9 mouse cellular contexts compared by ENCODE assay signal in genomic region chr1:181284301-181285197, GRCm38 (mm10).
DNase-seq lines count a peak whose midpoint lies in the region; ATAC-seq and TF ChIP-seq lines count a peak whose summit lies in the region.
"Had no signal": no experiment of that assay in that cellular context is flagged by ENCODE, and none has a peak within 500 bp of the region (broad histone marks: within the 10 kb centered on the region; RNA-seq: fewer than 3 reads in every experiment).

No protein-coding gene starts in this region.

- peak; percentile 82 for DNase-seq in heart, adult 11 months
- DNase-seq in midbrain, postnatal 0 days (ENCODE audit: low spot score) = no peak
- DNase-seq in thymus, postnatal 4 days = peak; percentile 36
- DNase-seq in right cerebral cortex, adult 18-20 months = no peak
- DNase-seq: gastrocnemius, postnatal 25 days had no signal

- no peaks in the 10 kb centered on the region for H3K36me3 ChIP-seq in heart, embryonic 12.5 days
- H3K36me3 ChIP-seq in midbrain, postnatal 0 days (ENCODE audit: insufficient read depth, low read length) = no peaks in the 10 kb centered on the region
- H3K36me3 ChIP-seq in midbrain, embryonic 16.5 days (ENCODE audit: control insufficient read depth, insufficient read depth, low read length) = no peaks in the 10 kb centered on the region
- no peaks in the 10 kb centered on the region for H3K36me3 ChIP-seq in intestine, embryonic 16.5 days (ENCODE audit: control insufficient read depth, insufficient read depth, low read length)
- no peaks in the 10 kb centered on the region for H3K36me3 ChIP-seq in forebrain, embryonic 15.5 days

- H3K9me3 ChIP-seq in heart, embryonic 12.5 days (replicated peaks) = no peaks in the 10 kb centered on the region
- H3K9me3 ChIP-seq in midbrain, postnatal 0 days (ENCODE audit: low read length) = no peaks in the 10 kb centered on the region
- no peaks in the 10 kb centered on the region for H3K9me3 ChIP-seq in midbrain, embryonic 16.5 days (replicated peaks; ENCODE audit: control insufficient read depth, low read length, poor library complexity, severe bottlenecking)
- H3K9me3 ChIP-seq in intestine, embryonic 16.5 days (ENCODE audit: control insufficient read depth, low read length) = no peaks in the 10 kb centered on the region
- H3K9me3 ChIP-seq in forebrain, embryonic 15.5 days = no peaks in the 10 kb centered on the region

- no peak overlapping the region for H3K4me3 ChIP-seq in heart, embryonic 12.5 days
- no peak overlapping the region for H3K4me3 ChIP-seq in midbrain, postnatal 0 days (ENCODE audit: low read depth, low read length)
- H3K4me3 ChIP-seq in midbrain, embryonic 16.5 days (ENCODE audit: low read depth, low read length) = no peak overlapping the region
- no peak overlapping the region for H3K4me3 ChIP-seq in intestine, embryonic 16.5 days (ENCODE audit: low read length)
- H3K4me3 ChIP-seq in forebrain, embryonic 15.5 days = no peak overlapping the region

- 65% methylated on average over 10 of the region's 10 CpGs for WGBS in heart, embryonic 12.5 days
- 73% methylated on average over 10 of the region's 10 CpGs for WGBS in midbrain, postnatal 0 days
- WGBS in midbrain, embryonic 16.5 days = 75% methylated on average over 10 of the region's 10 CpGs
- 76% methylated on average over 10 of the region's 10 CpGs for WGBS in intestine, embryonic 16.5 days
- 80% methylated on average over 10 of the region's 10 CpGs for WGBS in forebrain, embryonic 15.5 days

- H3K4me1 ChIP-seq in heart, embryonic 12.5 days (replicated peaks) = peaks cover 4% of the 10 kb centered on the region
- no peaks in the 10 kb centered on the region for H3K4me1 ChIP-seq in midbrain, postnatal 0 days (ENCODE audit: insufficient read depth, low read length)
- H3K4me1 ChIP-seq in midbrain, embryonic 16.5 days (ENCODE audit: control insufficient read depth, insufficient read depth, low read length) = no peaks in the 10 kb centered on the region
- H3K4me1 ChIP-seq in intestine, embryonic 16.5 days (ENCODE audit: control insufficient read depth, insufficient read depth, low read length) = peaks cover 11% of the 10 kb centered on the region
- H3K4me1 ChIP-seq in forebrain, embryonic 15.5 days = no peaks in the 10 kb centered on the region

- no peak overlapping the region for H3K9ac ChIP-seq in heart, embryonic 12.5 days
- H3K9ac ChIP-seq in midbrain, postnatal 0 days (replicated peaks; ENCODE audit: low read length, poor library complexity, severe bottlenecking) = no peak overlapping the region
- no peak overlapping the region for H3K9ac ChIP-seq in midbrain, embryonic 16.5 days (ENCODE audit: low read depth, low read length)
- no peak overlapping the region for H3K9ac ChIP-seq in intestine, embryonic 16.5 days (ENCODE audit: low read depth, low read length)
- H3K9ac ChIP-seq in forebrain, embryonic 15.5 days (replicated peaks) = no peak overlapping the region

- H3K27ac ChIP-seq in heart, embryonic 12.5 days (ENCODE audit: poor library complexity, severe bottlenecking) = no peak overlapping the region
- no peak overlapping the region for H3K27ac ChIP-seq in midbrain, postnatal 0 days (ENCODE audit: low read depth, low read length)
- no peak overlapping the region for H3K27ac ChIP-seq in midbrain, embryonic 16.5 days (ENCODE audit: low read length)
- peak overlapping the region; percentile 28 for H3K27ac ChIP-seq in intestine, embryonic 16.5 days (ENCODE audit: low read length)
- no peak overlapping the region for H3K27ac ChIP-seq in forebrain, embryonic 15.5 days (replicated peaks)

- TF ChIP-seq CTCF in midbrain, postnatal 0 days (IDR thresholded peaks at IDR 0.05) = peak; percentile 27; the same call in 1 of the 2 replicates

- H3K27me3 ChIP-seq in heart, embryonic 12.5 days (replicated peaks) = no peaks in the 10 kb centered on the region
- no peaks in the 10 kb centered on the region for H3K27me3 ChIP-seq in midbrain, postnatal 0 days (ENCODE audit: insufficient read depth, low read length)
- H3K27me3 ChIP-seq in midbrain, embryonic 16.5 days (ENCODE audit: control insufficient read depth, insufficient read depth, low read depth, low read length) = no peaks in the 10 kb centered on the region
- no peaks in the 10 kb centered on the region for H3K27me3 ChIP-seq in intestine, embryonic 16.5 days (replicated peaks; ENCODE audit: control insufficient read depth, insufficient read depth, low read length)
- H3K27me3 ChIP-seq in forebrain, embryonic 15.5 days = no peaks in the 10 kb centered on the region

- no peak overlapping the region for H3K4me2 ChIP-seq in heart, embryonic 12.5 days
- no peak overlapping the region for H3K4me2 ChIP-seq in midbrain, postnatal 0 days (ENCODE audit: low read depth, low read length, poor library complexity, severe bottlenecking)
- no peak overlapping the region for H3K4me2 ChIP-seq in midbrain, embryonic 16.5 days (ENCODE audit: low read length)
- H3K4me2 ChIP-seq in intestine, embryonic 16.5 days (ENCODE audit: low read depth, low read length) = no peak overlapping the region
- no peak overlapping the region for H3K4me2 ChIP-seq in forebrain, embryonic 15.5 days (replicated peaks)

- no peak for ATAC-seq in heart, embryonic 12.5 days (ENCODE audit: insufficient number of reproducible peaks, low FRiP score)
- no peak for ATAC-seq in midbrain, postnatal 0 days (ENCODE audit: low FRiP score)
- ATAC-seq in midbrain, embryonic 16.5 days = no peak
- ATAC-seq in intestine, embryonic 16.5 days = no peak
- ATAC-seq in forebrain, embryonic 15.5 days (replicated peaks) = no peak

Comparison
In these comparisons a context has a peak if more than half of its experiments do, and no peak if none do; other contexts are left out.
1. DNase-seq: peak in heart, adult 11 months (single experiment) and thymus, postnatal 4 days (single experiment); none in midbrain, postnatal 0 days (single experiment) and right cerebral cortex, adult 18-20 months (single experiment).